Mouse (Mus musculus) hindbrain, embryonic 16.5 days (tissue): ENCODE data around the gene Nfe2l2. TPM values are rescaled to one million over a fixed set of nuclear protein-coding genes. Genes with fewer than 3 reads are reported as not detected.

ENCODE experiments used
- ATAC-seq: fragments of 200-750 bp; cut with Nextera tagmentation; 2 replicates; pipeline ENCODE4 v1.8.0; 2017; ENCODE audit warnings: moderate TSS enrichment, moderate library complexity
- H3K27ac ChIP-seq: fragments of 300-500 bp; sonication (generic); 2 replicates; pipeline ENCODE4 v1.5.1; 2014; ENCODE audit warnings: low read depth, mild to moderate bottlenecking, control low read depth, low read length, moderate library complexity
- H3K27me3 ChIP-seq: fragments of 300-500 bp; sonication (generic); replicated peaks from 2 replicates; pipeline ENCODE4 v1.6.1; 2014; ENCODE audit warnings: low read length; ENCODE audit not compliant: control insufficient read depth, insufficient read depth
- H3K36me3 ChIP-seq: fragments of 300-500 bp; sonication (generic); 2 replicates; pipeline ENCODE4 v1.6.1; 2014; ENCODE audit warnings: mild to moderate bottlenecking, low read length, moderate library complexity, mixed read lengths; ENCODE audit not compliant: control insufficient read depth, insufficient read depth
- H3K4me1 ChIP-seq: fragments of 300-500 bp; sonication (generic); 2 replicates; pipeline ENCODE4 v1.6.1; 2014; ENCODE audit warnings: low read depth, low read length; ENCODE audit not compliant: control insufficient read depth, insufficient read depth
- H3K4me2 ChIP-seq: fragments of 300-500 bp; sonication (generic); 2 replicates; pipeline ENCODE4 v1.6.1; 2014; ENCODE audit warnings: mild to moderate bottlenecking, low read length, control low read depth, moderate library complexity
- H3K4me3 ChIP-seq: fragments of 300-500 bp; sonication (generic); 2 replicates; pipeline ENCODE4 v1.5.1; 2014; ENCODE audit warnings: mild to moderate bottlenecking, low read length, control low read depth, moderate library complexity
- H3K9ac ChIP-seq: fragments of 300-500 bp; sonication (generic); 2 replicates; pipeline ENCODE4 v1.6.1; 2014; ENCODE audit warnings: low read depth, mild to moderate bottlenecking, control low read depth, low read length, moderate library complexity
- H3K9me3 ChIP-seq: fragments of 300-500 bp; sonication (generic); 2 replicates; pipeline ENCODE4 v1.6.1; 2014; ENCODE audit warnings: mild to moderate bottlenecking, low read length, moderate library complexity; ENCODE audit not compliant: control insufficient read depth
- WGBS: fragments of 180-500 bp; shearing (Covaris S2); extraction: QIAGEN DNeasy Blood & Tissue Kit; methylation state at CpG from one replicate; pipeline ENCODE4 v1.1.7; 2014; 5-methylcytosine and 5-hydroxymethylcytosine counted together
- polyA plus RNA-seq: library from polyadenylated mRNA; unstranded; fragments of >200 nt; fragmentation: Nextera tagmentation; extraction: Ambion mirVana; gene quantifications from 2 replicates; pipeline ENCODE4 v1.2.1, GENCODE M21; 2015

Gene Nfe2l2
- 14.3 and 15.7 TPM in 2 replicates for polyA plus RNA-seq

GRCm38 (mm10) chr2:75704234-75705161 lies at the start of gene Nfe2l2:
Gene Nfe2l2, minus strand, starts transcription at chr2:75704641.
- Histone ChIP-seq H3K9ac (peak within 1 kb of the TSS; percentile 67), H3K9me3 (peaks cover 3% of the 10 kb centered on the region; the same call in 1 of the 2 replicates), H3K36me3 (no peaks in the 10 kb centered on the region), H3K27ac (peak within 1 kb of the TSS; percentile 66), H3K27me3 (peaks cover 4% of the 10 kb centered on the region; the same call in 1 of the 2 replicates), H3K4me1 (peaks cover 9% of the 10 kb centered on the region), H3K4me3 (peak within 1 kb of the TSS; percentile 47), H3K4me2 (peak within 1 kb of the TSS; percentile 86)
- WGBS, result under 1% methylated on average over 51 of the region's 58 CpGs
- peak; percentile 87 for ATAC-seq

- Histone ChIP-seq H3K4me2 (no peak overlapping the region), H3K27ac (no peak overlapping the region), H3K9ac (no peak overlapping the region), H3K9me3 (no peaks in the 10 kb centered on the region), H3K4me1 (no peaks in the 10 kb centered on the region), H3K4me3 (no peak overlapping the region), H3K27me3 (no peaks in the 10 kb centered on the region), H3K36me3 (no peaks in the 10 kb centered on the region)
- WGBS, result 89% methylated on average over 22 of the region's 22 CpGs
- no peak for ATAC-seq
These were observed 48.1 kb upstream of the Nfe2l2 start for GRCm38 (mm10) chr2:75752306-75753175.

- Histone ChIP-seq H3K9me3 (no peaks in the 10 kb centered on the region), H3K9ac (no peak overlapping the region), H3K4me2 (no peak overlapping the region), H3K4me3 (no peak overlapping the region), H3K4me1 (no peaks in the 10 kb centered on the region), H3K27me3 (no peaks in the 10 kb centered on the region), H3K27ac (no peak overlapping the region), H3K36me3 (no peaks in the 10 kb centered on the region)
- WGBS, result 74% methylated on average over 6 of the region's 6 CpGs
- no peak for ATAC-seq
These were observed 47.5 kb upstream of the Nfe2l2 start for GRCm38 (mm10) chr2:75751896-75752295.

- ATAC-seq, result no peak
- H3K27me3 ChIP-seq, result no peaks in the 10 kb centered on the region
- H3K27ac ChIP-seq, result no peak overlapping the region
- 92% methylated on average over 10 of the region's 10 CpGs for WGBS
- no peaks in the 10 kb centered on the region for H3K4me1 ChIP-seq
- H3K4me2 ChIP-seq, result no peak overlapping the region
- H3K9ac ChIP-seq, result no peak overlapping the region
- no peaks in the 10 kb centered on the region for H3K36me3 ChIP-seq
- no peaks in the 10 kb centered on the region for H3K9me3 ChIP-seq
- no peak overlapping the region for H3K4me3 ChIP-seq
These were observed 46.4 kb upstream of the Nfe2l2 start for GRCm38 (mm10) chr2:75750869-75751268.

- H3K9ac ChIP-seq, result no peak overlapping the region
- no peak overlapping the region for H3K4me2 ChIP-seq
- no peak overlapping the region for H3K27ac ChIP-seq
- WGBS, result 83% methylated on average over 2 of the region's 2 CpGs
- H3K36me3 ChIP-seq, result no peaks in the 10 kb centered on the region
- no peaks in the 10 kb centered on the region for H3K9me3 ChIP-seq
- H3K4me1 ChIP-seq, result no peaks in the 10 kb centered on the region
- no peak for ATAC-seq
- no peaks in the 10 kb centered on the region for H3K27me3 ChIP-seq
- H3K4me3 ChIP-seq, result no peak overlapping the region
These were observed 45.7 kb upstream of the Nfe2l2 start for GRCm38 (mm10) chr2:75750043-75750718.

GRCm38 (mm10) chr2:75748841-75749240 lies 44.4 kb upstream of the Nfe2l2 start:
- Histone ChIP-seq H3K4me3 (no peak overlapping the region), H3K27ac (no peak overlapping the region), H3K9me3 (no peaks in the 10 kb centered on the region), H3K36me3 (no peaks in the 10 kb centered on the region), H3K4me2 (no peak overlapping the region), H3K9ac (no peak overlapping the region), H3K27me3 (no peaks in the 10 kb centered on the region), H3K4me1 (no peaks in the 10 kb centered on the region)
- ATAC-seq, result no peak
- 92% methylated on average over 6 of the region's 6 CpGs for WGBS

- H3K9me3 ChIP-seq, result no peaks in the 10 kb centered on the region
- H3K9ac ChIP-seq, result no peak overlapping the region
- ATAC-seq, result no peak
- WGBS, result 73% methylated on average over 2 of the region's 2 CpGs
- no peak overlapping the region for H3K27ac ChIP-seq
- no peaks in the 10 kb centered on the region for H3K36me3 ChIP-seq
- no peaks in the 10 kb centered on the region for H3K27me3 ChIP-seq
- no peaks in the 10 kb centered on the region for H3K4me1 ChIP-seq
- H3K4me3 ChIP-seq, result no peak overlapping the region
- H3K4me2 ChIP-seq, result no peak overlapping the region
These were observed 32.6 kb upstream of the Nfe2l2 start for GRCm38 (mm10) chr2:75737006-75737503.

- Histone ChIP-seq H3K9me3 (no peaks in the 10 kb centered on the region), H3K4me3 (no peak overlapping the region), H3K4me2 (no peak overlapping the region), H3K4me1 (no peaks in the 10 kb centered on the region), H3K27ac (no peak overlapping the region), H3K27me3 (no peaks in the 10 kb centered on the region), H3K36me3 (no peaks in the 10 kb centered on the region), H3K9ac (no peak overlapping the region)
- ATAC-seq, result no peak
- 53% methylated on average over 5 of the region's 5 CpGs for WGBS
These were observed 29.9 kb upstream of the Nfe2l2 start for GRCm38 (mm10) chr2:75734196-75734865.
